Mouse (Mus musculus) forebrain, embryonic 14.5 days (tissue): Measurements from ENCODE around the gene Crispld2. TPM values are rescaled to one million over a fixed set of nuclear protein-coding genes. Genes with fewer than 3 reads are reported as not detected.

Source experiments
- ATAC-seq: fragments of 200-750 bp; cut with Nextera tagmentation; 2 replicates; pipeline ENCODE4 v1.8.0; 2017; ENCODE audit warnings: mild to moderate bottlenecking, moderate library complexity
- DNase-seq: peaks from one replicate; pipeline ENCODE4 v3.0.0-alpha.2; 2015; ENCODE audit warnings: low spot score
- H3K27ac ChIP-seq: fragments of 300-500 bp; sonication (generic); 2 replicates; pipeline ENCODE4 v1.5.1; 2014; ENCODE audit warnings: low read depth, mild to moderate bottlenecking, control low read depth, low read length, moderate library complexity
- H3K27me3 ChIP-seq: fragments of 300-500 bp; sonication (generic); replicated peaks from 2 replicates; pipeline ENCODE4 v1.6.1; 2014; ENCODE audit warnings: low read length, control low read depth, mixed read lengths; ENCODE audit not compliant: control insufficient read depth, insufficient read depth
- H3K36me3 ChIP-seq: fragments of 300-500 bp; sonication (generic); 2 replicates; pipeline ENCODE4 v1.6.1; 2014; ENCODE audit warnings: low read length, control low read depth; ENCODE audit not compliant: control insufficient read depth, insufficient read depth
- H3K4me1 ChIP-seq: fragments of 300-500 bp; sonication (generic); 2 replicates; pipeline ENCODE4 v1.6.1; 2014; ENCODE audit warnings: antibody characterized with exemption, low read length, control low read depth; ENCODE audit not compliant: control insufficient read depth, insufficient read depth
- H3K4me2 ChIP-seq: fragments of 300-500 bp; sonication (generic); 2 replicates; pipeline ENCODE4 v1.6.1; 2014; ENCODE audit warnings: mild to moderate bottlenecking, control low read depth, low read length
- H3K4me3 ChIP-seq: fragments of 300-500 bp; sonication (generic); 2 replicates; pipeline ENCODE4 v1.5.1; 2014; ENCODE audit warnings: low read depth, low read length, control low read depth
- H3K9ac ChIP-seq: fragments of 300-500 bp; sonication (generic); 2 replicates; pipeline ENCODE4 v1.6.1; 2014; ENCODE audit warnings: mild to moderate bottlenecking, low read length, control low read depth, moderate library complexity
- H3K9me3 ChIP-seq: fragments of 300-500 bp; sonication (generic); replicated peaks from 2 replicates; pipeline ENCODE4 v1.6.1; 2016; ENCODE audit warnings: low read length, control low read depth, mixed read lengths; ENCODE audit not compliant: control insufficient read depth
- WGBS: fragments of 180-500 bp; shearing (Covaris S2); extraction: QIAGEN DNeasy Blood & Tissue Kit; methylation state at CpG from one replicate; pipeline ENCODE4 v1.1.7; 2014; 5-methylcytosine and 5-hydroxymethylcytosine counted together
- polyA plus RNA-seq: library from polyadenylated mRNA; unstranded; fragments of >200 nt; fragmentation: Nextera tagmentation; extraction: Ambion mirVana; gene quantifications from 2 replicates; pipeline ENCODE4 v1.2.1, GENCODE M21; 2014

The Crispld2 gene
- polyA plus RNA-seq, 1 experiment from 2014 or later, result 0.79 TPM

- H3K27me3 ChIP-seq, result no peaks in the 10 kb centered on the region
- H3K27ac ChIP-seq, result no peak overlapping the region
- ATAC-seq, result no peak
- no peaks in the 10 kb centered on the region for H3K9me3 ChIP-seq
- H3K4me2 ChIP-seq, result no peak overlapping the region
- no peak overlapping the region for H3K9ac ChIP-seq
- no peaks in the 10 kb centered on the region for H3K4me1 ChIP-seq
- no peak for DNase-seq
- WGBS, result 34% methylated on average over 6 of the region's 6 CpGs
- no peaks in the 10 kb centered on the region for H3K36me3 ChIP-seq
- H3K4me3 ChIP-seq, result no peak overlapping the region
Observed at GRCm38 (mm10) chr8:120034471-120034870, 42.2 kb downstream of the Crispld2 start.

GRCm38 (mm10) chr8:120036111-120036510 lies 43.9 kb downstream of the Crispld2 start:
- 43% methylated on average over 9 of the region's 9 CpGs for WGBS
- no peaks in the 10 kb centered on the region for H3K27me3 ChIP-seq

GRCm38 (mm10) chr8:120036578-120036977 lies 44.3 kb downstream of the Crispld2 start:
- DNase-seq, result no peak
- 83% methylated on average over 4 of the region's 4 CpGs for WGBS
- Histone ChIP-seq H3K27me3 (no peaks in the 10 kb centered on the region), H3K9me3 (no peaks in the 10 kb centered on the region), H3K27ac (no peak overlapping the region), H3K9ac (no peak overlapping the region), H3K36me3 (no peaks in the 10 kb centered on the region), H3K4me3 (no peak overlapping the region), H3K4me2 (no peak overlapping the region), H3K4me1 (no peaks in the 10 kb centered on the region)
- no peak for ATAC-seq

More at GRCm38 (mm10) chr8:120036111-120036510, 43.9 kb downstream of the Crispld2 start:
- DNase-seq (no peak), ATAC-seq (no peak)
- H3K9me3 ChIP-seq, result no peaks in the 10 kb centered on the region
- H3K9ac ChIP-seq, result no peak overlapping the region
- H3K36me3 ChIP-seq, result no peaks in the 10 kb centered on the region
- H3K27ac ChIP-seq, result no peak overlapping the region
- no peaks in the 10 kb centered on the region for H3K4me1 ChIP-seq
- H3K4me2 ChIP-seq, result no peak overlapping the region
- no peak overlapping the region for H3K4me3 ChIP-seq

- Histone ChIP-seq H3K4me2 (no peak overlapping the region), H3K9me3 (no peaks in the 10 kb centered on the region), H3K27ac (no peak overlapping the region), H3K36me3 (no peaks in the 10 kb centered on the region), H3K4me1 (no peaks in the 10 kb centered on the region), H3K4me3 (no peak overlapping the region), H3K9ac (no peak overlapping the region), H3K27me3 (no peaks in the 10 kb centered on the region)
- DNase-seq (no peak), ATAC-seq (no peak)
- 86% methylated on average over 15 of the region's 15 CpGs for WGBS
Observed at GRCm38 (mm10) chr8:120037199-120037598, 45.0 kb downstream of the Crispld2 start.

GRCm38 (mm10) chr8:120037611-120038010 lies 45.4 kb downstream of the Crispld2 start:
- DNase-seq, result no peak
- Histone ChIP-seq H3K27ac (no peak overlapping the region), H3K4me2 (no peak overlapping the region), H3K9me3 (no peaks in the 10 kb centered on the region), H3K4me3 (no peak overlapping the region), H3K27me3 (no peaks in the 10 kb centered on the region), H3K4me1 (no peaks in the 10 kb centered on the region), H3K9ac (no peak overlapping the region), H3K36me3 (no peaks in the 10 kb centered on the region)
- 83% methylated on average over 8 of the region's 8 CpGs for WGBS
- no peak for ATAC-seq

- 87% methylated on average over 12 of the region's 12 CpGs for WGBS
- H3K9me3 ChIP-seq, result no peaks in the 10 kb centered on the region
- no peaks in the 10 kb centered on the region for H3K27me3 ChIP-seq
- H3K9ac ChIP-seq, result no peak overlapping the region
- no peak overlapping the region for H3K4me2 ChIP-seq
- no peaks in the 10 kb centered on the region for H3K4me1 ChIP-seq
- no peak overlapping the region for H3K4me3 ChIP-seq
- H3K36me3 ChIP-seq, result no peaks in the 10 kb centered on the region
- DNase-seq (no peak), ATAC-seq (no peak)
- no peak overlapping the region for H3K27ac ChIP-seq
Observed at GRCm38 (mm10) chr8:120038741-120039140, 46.5 kb downstream of the Crispld2 start.

- Histone ChIP-seq H3K4me2 (no peak overlapping the region), H3K9me3 (no peaks in the 10 kb centered on the region), H3K4me1 (no peaks in the 10 kb centered on the region), H3K4me3 (no peak overlapping the region), H3K9ac (no peak overlapping the region), H3K27me3 (no peaks in the 10 kb centered on the region), H3K36me3 (no peaks in the 10 kb centered on the region), H3K27ac (no peak overlapping the region)
- 90% methylated on average over 11 of the region's 11 CpGs for WGBS
- ATAC-seq (no peak), DNase-seq (no peak)
Observed at GRCm38 (mm10) chr8:120039313-120039919, 47.2 kb downstream of the Crispld2 start.

GRCm38 (mm10) chr8:120040861-120041260 lies 48.6 kb downstream of the Crispld2 start:
- no peak for ATAC-seq
- no peak for DNase-seq
- WGBS, result 74% methylated on average over 1 of the region's 1 CpGs
- H3K9me3 ChIP-seq, result no peaks in the 10 kb centered on the region
- H3K27me3 ChIP-seq, result no peaks in the 10 kb centered on the region
- H3K4me3 ChIP-seq, result no peak overlapping the region
- H3K36me3 ChIP-seq, result no peaks in the 10 kb centered on the region
- H3K4me1 ChIP-seq, result no peaks in the 10 kb centered on the region
- no peak overlapping the region for H3K9ac ChIP-seq
- H3K27ac ChIP-seq, result no peak overlapping the region
- H3K4me2 ChIP-seq, result no peak overlapping the region

- no peak overlapping the region for H3K4me2 ChIP-seq
- no peaks in the 10 kb centered on the region for H3K9me3 ChIP-seq
- 79% methylated on average over 10 of the region's 10 CpGs for WGBS
- H3K27me3 ChIP-seq, result no peaks in the 10 kb centered on the region
- no peak for ATAC-seq
- H3K4me3 ChIP-seq, result no peak overlapping the region
- no peak overlapping the region for H3K9ac ChIP-seq
- H3K36me3 ChIP-seq, result no peaks in the 10 kb centered on the region
- no peaks in the 10 kb centered on the region for H3K4me1 ChIP-seq
- DNase-seq, result no peak
- no peak overlapping the region for H3K27ac ChIP-seq
Observed at GRCm38 (mm10) chr8:120042542-120043312, 50.5 kb downstream of the Crispld2 start.
